Mouse (Mus musculus) midbrain, embryonic 14.5 days (tissue): ENCODE measurements at regions not wholly inside any gene's neighbourhood (a gene's known extent, or its start where the extent isn't known, plus 50 kb on each side); places are given as distances from the start of the nearest gene placed in this dataset.

Experiments
- ATAC-seq: fragments of 200-750 bp; cut with Nextera tagmentation; 2 replicates; pipeline ENCODE4 v1.8.0; 2017; ENCODE audit warnings: moderate number of reproducible peaks, moderate library complexity; ENCODE audit not compliant: low FRiP score, low TSS enrichment
- DNase-seq: peaks from one replicate; pipeline ENCODE4 v3.0.0-alpha.2; 2015
- H3K27ac ChIP-seq: fragments of 300-500 bp; sonication (generic); replicated peaks from 2 replicates; pipeline ENCODE4 v1.5.1; 2014; ENCODE audit warnings: mild to moderate bottlenecking, low read depth, low read length, moderate library complexity
- H3K27me3 ChIP-seq: fragments of 300-500 bp; sonication (generic); 2 replicates; pipeline ENCODE4 v1.6.1; 2014; ENCODE audit warnings: low read length, control low read depth, mixed read lengths; ENCODE audit not compliant: control insufficient read depth, insufficient read depth
- H3K36me3 ChIP-seq: fragments of 300-500 bp; sonication (generic); 2 replicates; pipeline ENCODE4 v1.6.1; 2014; ENCODE audit warnings: low read length, control low read depth; ENCODE audit not compliant: control insufficient read depth, insufficient read depth
- H3K4me1 ChIP-seq: fragments of 300-500 bp; sonication (generic); 2 replicates; pipeline ENCODE4 v1.6.1; 2014; ENCODE audit warnings: mild to moderate bottlenecking, antibody characterized with exemption, low read length, control low read depth; ENCODE audit not compliant: control insufficient read depth, insufficient read depth
- H3K4me2 ChIP-seq: fragments of 300-500 bp; sonication (generic); 2 replicates; pipeline ENCODE4 v1.6.1; 2014; ENCODE audit warnings: mild to moderate bottlenecking, low read length, moderate library complexity
- H3K4me3 ChIP-seq: fragments of 300-500 bp; sonication (generic); replicated peaks from 2 replicates; pipeline ENCODE4 v1.5.1; 2014; ENCODE audit warnings: low read depth, low read length
- H3K9ac ChIP-seq: fragments of 300-500 bp; sonication (generic); replicated peaks from 2 replicates; pipeline ENCODE4 v1.6.1; 2014; ENCODE audit warnings: mild to moderate bottlenecking, low read length, moderate library complexity
- H3K9me3 ChIP-seq: fragments of 300-500 bp; sonication (generic); 2 replicates; pipeline ENCODE4 v1.6.1; 2016; ENCODE audit warnings: low read length, control low read depth, mixed read lengths; ENCODE audit not compliant: control insufficient read depth
- WGBS: fragments of 180-500 bp; shearing (Covaris S2); extraction: QIAGEN DNeasy Blood & Tissue Kit; methylation state at CpG from one replicate; pipeline ENCODE4 v1.1.7; 2014; 5-methylcytosine and 5-hydroxymethylcytosine counted together

DNA sequence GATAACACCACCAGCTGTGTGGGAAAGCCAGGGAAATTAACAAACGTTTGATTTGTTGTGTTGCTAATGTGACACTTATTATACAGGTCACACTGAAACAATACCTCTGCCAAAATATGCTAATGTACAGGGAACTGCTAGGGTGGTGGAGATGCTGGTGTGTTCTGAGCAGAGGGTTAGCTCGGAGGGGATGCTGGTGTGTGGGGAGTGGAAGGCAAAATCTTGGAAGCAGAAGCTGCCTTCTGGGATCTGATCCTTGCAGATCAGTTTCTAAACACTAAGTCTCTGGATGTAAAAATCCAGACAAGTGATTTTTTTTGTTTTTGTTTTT, 160.2 kb downstream of the Tex29 start:
- Histone ChIP-seq H3K4me1 (peaks cover 8% of the 10 kb centered on the region), H3K4me2 (no peak overlapping the region), H3K27me3 (peaks cover 32% of the 10 kb centered on the region), H3K4me3 (no peak overlapping the region), H3K36me3 (no peaks in the 10 kb centered on the region), H3K9ac (no peak overlapping the region), H3K27ac (no peak overlapping the region), H3K9me3 (no peaks in the 10 kb centered on the region)
- WGBS: 19% methylated on average over 2 of the region's 2 CpGs
- DNase-seq: no peak
- ATAC-seq: no peak

GRCm38 (mm10) chr8:12004241-12004640, 164.0 kb downstream of the Tex29 start:
- 31% methylated on average over 7 of the region's 7 CpGs for WGBS

DNA sequence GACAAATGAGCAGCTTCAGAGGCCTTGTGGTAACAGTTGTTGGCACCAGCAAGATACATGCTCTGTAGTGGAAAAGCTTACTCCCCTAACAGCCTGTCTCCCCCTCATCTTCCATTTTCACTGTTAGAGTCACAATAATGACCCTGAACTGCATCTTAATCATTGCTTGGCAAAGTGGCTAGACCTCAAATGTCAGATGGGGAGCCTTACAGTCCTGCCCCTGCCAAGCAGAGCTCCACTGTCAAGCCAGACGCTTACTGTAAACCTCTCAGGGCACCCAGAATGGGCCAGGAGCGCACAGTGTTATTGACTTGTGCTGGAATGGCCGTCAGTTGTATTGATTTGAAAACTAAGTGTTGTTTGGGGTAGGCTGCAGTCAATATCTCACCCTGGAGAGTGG, 172.5 kb downstream of the Tex29 start:
- ATAC-seq (no peak), DNase-seq (no peak)
- WGBS: 83% methylated on average over 3 of the region's 3 CpGs
- Histone ChIP-seq H3K4me2 (no peak overlapping the region), H3K27me3 (no peaks in the 10 kb centered on the region), H3K9me3 (no peaks in the 10 kb centered on the region), H3K4me3 (no peak overlapping the region), H3K36me3 (no peaks in the 10 kb centered on the region), H3K9ac (no peak overlapping the region), H3K27ac (no peak overlapping the region), H3K4me1 (no peaks in the 10 kb centered on the region)

More at GRCm38 (mm10) chr8:12004241-12004640, 164.0 kb downstream of the Tex29 start:
- no peak overlapping the region for H3K4me3 ChIP-seq
- H3K9ac ChIP-seq: no peak overlapping the region
- ATAC-seq (no peak), DNase-seq (peak; percentile 55)
- H3K36me3 ChIP-seq: no peaks in the 10 kb centered on the region
- no peak overlapping the region for H3K4me2 ChIP-seq
- no peaks in the 10 kb centered on the region for H3K9me3 ChIP-seq
- H3K4me1 ChIP-seq: peaks cover 8% of the 10 kb centered on the region
- H3K27me3 ChIP-seq: peaks cover 21% of the 10 kb centered on the region
- no peak overlapping the region for H3K27ac ChIP-seq

DNA sequence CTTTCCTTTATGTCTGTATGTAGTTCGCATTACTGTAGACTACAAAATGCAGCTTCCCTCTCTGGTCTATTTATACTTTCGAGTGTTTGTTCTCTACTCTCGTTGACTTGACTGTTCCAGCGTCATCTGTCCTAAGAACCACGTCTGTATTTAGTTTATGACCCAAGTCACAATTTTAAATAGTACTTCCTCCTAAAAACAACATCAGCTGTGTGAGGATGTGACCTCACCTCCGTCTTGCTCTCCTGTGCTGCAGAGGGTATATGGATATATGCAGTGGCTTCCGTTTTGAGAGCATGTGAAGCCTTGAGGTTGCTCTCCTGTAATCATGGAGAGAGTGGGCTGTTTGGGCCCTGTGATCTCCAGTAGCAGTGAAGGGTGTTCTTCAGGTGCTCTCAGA, 177.5 kb downstream of the Tex29 start:
- DNase-seq: no peak
- H3K27me3 ChIP-seq: no peaks in the 10 kb centered on the region
- no peak overlapping the region for H3K27ac ChIP-seq
- no peaks in the 10 kb centered on the region for H3K36me3 ChIP-seq
- no peak overlapping the region for H3K9ac ChIP-seq
- no peak overlapping the region for H3K4me3 ChIP-seq
- no peaks in the 10 kb centered on the region for H3K4me1 ChIP-seq
- no peak for ATAC-seq
- no peak overlapping the region for H3K4me2 ChIP-seq
- H3K9me3 ChIP-seq: no peaks in the 10 kb centered on the region
- 89% methylated on average over 7 of the region's 7 CpGs for WGBS

DNA sequence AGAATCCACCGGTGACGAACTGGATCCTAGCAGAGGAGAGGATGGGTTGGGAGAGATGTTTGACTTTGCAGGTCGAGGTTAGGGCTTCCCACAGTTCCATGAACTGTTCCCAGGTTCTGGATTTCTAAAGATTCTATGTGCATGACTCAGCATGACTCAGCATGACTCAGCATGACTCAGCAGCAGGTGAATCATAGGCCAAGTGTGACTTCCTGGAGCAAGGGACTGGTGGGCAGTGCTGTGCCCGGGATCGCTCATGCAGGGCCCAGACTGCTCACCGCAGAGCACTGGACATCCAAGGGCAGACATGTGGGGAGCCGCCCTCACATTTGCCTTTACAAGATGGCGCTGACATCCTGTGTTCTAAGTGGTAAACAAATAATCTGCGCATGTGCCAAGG, 179.0 kb downstream of the Tex29 start:
- H3K27ac ChIP-seq: no peak overlapping the region
- H3K4me1 ChIP-seq: no peaks in the 10 kb centered on the region
- no peak overlapping the region for H3K9ac ChIP-seq
- no peaks in the 10 kb centered on the region for H3K27me3 ChIP-seq
- WGBS: 91% methylated on average over 9 of the region's 9 CpGs
- no peaks in the 10 kb centered on the region for H3K36me3 ChIP-seq
- ATAC-seq (no peak), DNase-seq (no peak)
- H3K9me3 ChIP-seq: no peaks in the 10 kb centered on the region
- H3K4me3 ChIP-seq: no peak overlapping the region
- no peak overlapping the region for H3K4me2 ChIP-seq

GRCm38 (mm10) chr8:12023669-12024390, 183.6 kb downstream of the Tex29 start:
- Histone ChIP-seq H3K27ac (no peak overlapping the region), H3K4me2 (no peak overlapping the region), H3K4me1 (no peaks in the 10 kb centered on the region), H3K36me3 (no peaks in the 10 kb centered on the region), H3K9me3 (no peaks in the 10 kb centered on the region), H3K27me3 (no peaks in the 10 kb centered on the region; the same call in 1 of the 2 replicates), H3K4me3 (no peak overlapping the region), H3K9ac (no peak overlapping the region)
- WGBS: 84% methylated on average over 4 of the region's 4 CpGs
- DNase-seq (no peak), ATAC-seq (no peak)

- H3K4me2 ChIP-seq: peak overlapping the region; percentile 31
- peak; percentile 40; the same call in 1 of the 2 replicates for ATAC-seq
- H3K9ac ChIP-seq: no peak overlapping the region
- H3K4me1 ChIP-seq: peaks cover 10% of the 10 kb centered on the region; the same call in 1 of the 2 replicates
- H3K9me3 ChIP-seq: no peaks in the 10 kb centered on the region
- WGBS: 38% methylated on average over 22 of the region's 22 CpGs
- H3K27ac ChIP-seq: no peak overlapping the region
- peak; percentile 77 for DNase-seq
- no peaks in the 10 kb centered on the region for H3K36me3 ChIP-seq
- H3K4me3 ChIP-seq: no peak overlapping the region
- H3K27me3 ChIP-seq: no peaks in the 10 kb centered on the region; the same call in 1 of the 2 replicates
Measured at GRCm38 (mm10) chr8:12030363-12031116, 190.3 kb downstream of the Tex29 start.

DNA sequence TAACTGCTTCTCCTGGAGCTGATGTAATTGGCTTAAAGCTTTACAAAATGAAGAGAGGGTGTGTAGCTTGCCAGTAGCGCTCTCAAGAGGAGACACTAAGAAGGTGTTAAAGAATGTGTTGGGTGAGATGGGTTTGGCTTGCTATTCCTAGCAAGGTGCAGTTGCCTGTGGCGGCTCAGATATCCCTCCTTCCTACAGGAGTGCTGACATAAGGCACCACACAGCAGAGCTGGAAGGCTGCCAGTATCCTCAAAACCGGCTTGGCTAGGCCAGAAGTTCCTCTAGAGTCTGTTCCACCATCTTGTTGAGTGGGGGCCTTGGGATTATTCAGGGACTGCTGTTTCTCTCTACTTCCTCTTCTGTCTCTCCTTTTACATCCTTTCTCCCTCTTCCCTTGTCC, 191.5 kb downstream of the Tex29 start:
- H3K4me1 ChIP-seq: peaks cover 10% of the 10 kb centered on the region; the same call in 1 of the 2 replicates
- no peak overlapping the region for H3K9ac ChIP-seq
- H3K9me3 ChIP-seq: no peaks in the 10 kb centered on the region
- ATAC-seq: no peak
- H3K27ac ChIP-seq: no peak overlapping the region
- no peak overlapping the region for H3K4me2 ChIP-seq
- H3K36me3 ChIP-seq: no peaks in the 10 kb centered on the region
- no peaks in the 10 kb centered on the region; the same call in 1 of the 2 replicates for H3K27me3 ChIP-seq
- no peak overlapping the region for H3K4me3 ChIP-seq
- 78% methylated on average over 3 of the region's 3 CpGs for WGBS
- peak; percentile 43 for DNase-seq

- H3K4me2 ChIP-seq: no peak overlapping the region
- H3K36me3 ChIP-seq: no peaks in the 10 kb centered on the region
- no peak overlapping the region for H3K27ac ChIP-seq
- WGBS: 90% methylated on average over 3 of the region's 3 CpGs
- no peak overlapping the region for H3K9ac ChIP-seq
- ATAC-seq: no peak
- peaks cover 10% of the 10 kb centered on the region; the same call in 1 of the 2 replicates for H3K4me1 ChIP-seq
- no peak overlapping the region for H3K4me3 ChIP-seq
- no peaks in the 10 kb centered on the region for H3K27me3 ChIP-seq
- DNase-seq: no peak
- no peaks in the 10 kb centered on the region for H3K9me3 ChIP-seq
Measured at GRCm38 (mm10) chr8:12032386-12032785, 192.1 kb downstream of the Tex29 start.
